Mouse (Mus musculus) cerebellum, adult 2 months (tissue): Measurements from ENCODE around the gene Cadm4.

Experiments
- CTCF ChIP-seq: fragments of 200-500 bp; IDR thresholded peaks from 2 replicates; pipeline ENCODE4 v1.5.1; 2011; ENCODE audit warnings: low read depth, mild to moderate bottlenecking, control low read depth, low read length, moderate library complexity, borderline replicate concordance; ENCODE audit not compliant: insufficient read depth
- POLR2A ChIP-seq: fragments of 200-500 bp; IDR thresholded peaks from 2 replicates; pipeline ENCODE4 v1.6.1; 2011; ENCODE audit warnings: low read length, control low read depth, borderline replicate concordance; ENCODE audit not compliant: insufficient read depth

DNA sequence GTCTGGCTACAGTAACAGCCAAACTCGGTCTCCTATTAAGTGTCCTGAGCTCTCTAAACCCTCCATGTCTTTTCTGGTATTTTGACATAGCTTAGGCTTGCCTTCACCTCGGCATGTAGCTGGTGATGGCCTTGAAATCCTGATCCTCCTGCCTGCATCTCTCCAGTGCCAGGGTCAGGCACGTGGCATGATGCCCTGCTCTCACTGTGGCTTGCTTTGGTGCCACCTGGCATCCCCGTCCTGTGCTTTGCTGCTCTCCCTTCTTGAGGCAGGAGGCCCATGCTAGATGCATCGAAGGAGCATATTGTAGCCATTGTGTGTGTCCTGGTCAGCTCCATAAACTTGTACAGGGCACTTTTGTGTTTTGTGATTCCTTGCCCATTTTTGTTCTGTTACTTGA lies 55.8 kb downstream of the Cadm4 start:
- TF ChIP-seq CTCF (no peak; the same call in 1 of the 2 replicates), POLR2A (no peak)
